Mouse (Mus musculus) liver, embryonic 14.5 days (tissue): ENCODE measurements around the gene Aaed1. TPM values are rescaled to one million over a fixed set of nuclear protein-coding genes. Genes with fewer than 3 reads are reported as not detected.

ENCODE experiments used
- ATAC-seq: fragments of 200-750 bp; cut with Nextera tagmentation; 2 replicates; pipeline ENCODE4 v1.8.0; 2017; ENCODE audit warnings: moderate number of reproducible peaks, mild to moderate bottlenecking, moderate library complexity; ENCODE audit not compliant: insufficient read depth
- DNase-seq, 3 experiments: peaks; one replicate each; pipeline ENCODE4 v3.0.0-alpha.2; 2012 to 2013; ENCODE audit warnings: low read depth in 3 of 3, low spot score in 3 of 3
- H3K27ac ChIP-seq: fragments of 300-500 bp; sonication (generic); 2 replicates; pipeline ENCODE4 v1.5.1; 2014; ENCODE audit warnings: moderate library complexity, mild to moderate bottlenecking, control low read depth, inconsistent platforms
- H3K27me3 ChIP-seq: fragments of 300-500 bp; sonication (generic); 2 replicates; pipeline ENCODE4 v1.6.1; 2014; ENCODE audit warnings: mild to moderate bottlenecking, low read length, moderate library complexity; ENCODE audit not compliant: control insufficient read depth, insufficient read depth
- H3K36me3 ChIP-seq: fragments of 300-500 bp; sonication (generic); replicated peaks from 2 replicates; pipeline ENCODE4 v1.6.1; 2014; ENCODE audit warnings: low read depth; ENCODE audit not compliant: control insufficient read depth, insufficient read depth
- H3K4me1 ChIP-seq, 2 experiments: fragments of 200-500 bp in 1 of 2; fragments of 300-500 bp in 1 of 2; sonication (generic) in 1 of 2; replicated peaks; 2 replicates each; pipeline ENCODE4 v1.6.1; 2012 to 2014; ENCODE audit warnings: antibody characterized with exemption in 1 of 2, inconsistent platforms in 1 of 2, low read length in 1 of 2; ENCODE audit not compliant: control insufficient read depth in 2 of 2, insufficient read depth in 2 of 2
- H3K4me2 ChIP-seq: fragments of 300-500 bp; sonication (generic); 2 replicates; pipeline ENCODE4 v1.6.1; 2014; ENCODE audit warnings: low read depth, mild to moderate bottlenecking, control low read depth, moderate library complexity
- H3K4me3 ChIP-seq, 2 experiments: fragments of 200-500 bp in 1 of 2; fragments of 300-500 bp in 1 of 2; sonication (generic) in 1 of 2; 2 replicates each; pipeline ENCODE4 v1.5.1; 2012 to 2014; ENCODE audit warnings: low read depth in 2 of 2, low read length in 2 of 2, mild to moderate bottlenecking in 2 of 2, control low read depth in 1 of 2, inconsistent platforms in 1 of 2, moderate library complexity in 1 of 2; ENCODE audit not compliant: insufficient read depth in 1 of 2
- H3K9ac ChIP-seq: fragments of 300-500 bp; sonication (generic); replicated peaks from 2 replicates; pipeline ENCODE4 v1.6.1; 2014; ENCODE audit warnings: mild to moderate bottlenecking, control low read depth, moderate library complexity
- H3K9me3 ChIP-seq: fragments of 300-500 bp; sonication (generic); 2 replicates; pipeline ENCODE4 v1.6.1; 2016; ENCODE audit warnings: low read length, mixed read lengths; ENCODE audit not compliant: control insufficient read depth
- CTCF ChIP-seq: IDR thresholded peaks from 2 replicates; pipeline ENCODE4 v1.5.1; 2016; ENCODE audit warnings: antibody characterized with exemption, low read depth, control low read depth
- EP300 ChIP-seq: IDR thresholded peaks from 2 replicates; pipeline ENCODE4 v1.6.1; 2016; ENCODE audit warnings: antibody characterized with exemption, low read depth
- WGBS: fragments of 180-500 bp; shearing (Covaris S2); extraction: QIAGEN DNeasy Blood & Tissue Kit; methylation state at CpG from one replicate; pipeline ENCODE4 v1.1.7; 2014; ENCODE audit not compliant: insufficient replicate concordance; 5-methylcytosine and 5-hydroxymethylcytosine counted together
- polyA plus RNA-seq, 2 experiments: library from polyadenylated mRNA; depleted of rRNA in 1 of 2; stranded (reverse) in 1 of 2; unstranded in 1 of 2; fragments of >200 nt; fragmentation: Nextera tagmentation in 1 of 2; extraction: Ambion mirVana in 1 of 2; gene quantifications; 2 replicates each; pipeline versions ENCODE4 v1.2.1 to v1.2.3; 2012 to 2014

The Aaed1 gene
- polyA plus RNA-seq, 2 experiments, result 7.0 to 14.9 TPM

- Histone ChIP-seq H3K9ac (peak overlapping the region; percentile 56), H3K36me3 (no peaks in the 10 kb centered on the region), H3K27ac (no peak overlapping the region), H3K4me1 (peaks cover 0 to 13% of the 10 kb centered on the region in 2 experiments; a peak in 2 of 4 replicates), H3K27me3 (peaks cover 32% of the 10 kb centered on the region), H3K4me3 (peak overlapping the region; percentile 66 to 69), H3K4me2 (peak overlapping the region; percentile 98), H3K9me3 (no peaks in the 10 kb centered on the region)
- ATAC-seq, result 0 out of 2 replicates have a peak, but pooled peaks have one; percentile 14
- DNase-seq, result no peak
- no peak for TF ChIP-seq CTCF
- no peak for TF ChIP-seq EP300
- 9% methylated on average over 9 of the region's 9 CpGs for WGBS
These were observed 36.8 kb downstream of the Aaed1 start for GRCm38 (mm10) chr13:64275754-64276127.

- peaks cover 32% of the 10 kb centered on the region for H3K27me3 ChIP-seq
- no peaks in the 10 kb centered on the region for H3K36me3 ChIP-seq
- TF ChIP-seq CTCF, result no peak
- TF ChIP-seq EP300, result no peak
- under 1% methylated on average over 57 of the region's 57 CpGs for WGBS
- H3K4me3 ChIP-seq, result peak within 1 kb of the TSS; percentile 66 to 69
- peaks cover 0 to 13% of the 10 kb centered on the region in 2 experiments; a peak in 2 of 4 replicates for H3K4me1 ChIP-seq
- peak within 1 kb of the TSS; percentile 98 for H3K4me2 ChIP-seq
- H3K27ac ChIP-seq, result no peak within 1 kb of the TSS
- ATAC-seq (peak; percentile 87), DNase-seq (peak; percentile 54 to 62 (median 56))
- no peaks in the 10 kb centered on the region for H3K9me3 ChIP-seq
- peak within 1 kb of the TSS; percentile 56 for H3K9ac ChIP-seq
These were observed 37.4 kb downstream of the Aaed1 start, which contains the start of gene Cdc14b for GRCm38 (mm10) chr13:64274879-64275753. Cdc14b (minus strand) TSS chr13:64275290.

GRCm38 (mm10) chr13:64273891-64274844 is 38.3 kb downstream of the Aaed1 start:
- Histone ChIP-seq H3K4me1 (peaks cover 0 to 13% of the 10 kb centered on the region in 2 experiments; a peak in 2 of 4 replicates), H3K27ac (no peak overlapping the region), H3K4me3 (peak overlapping the region; percentile 66 to 69), H3K27me3 (peaks cover 32% of the 10 kb centered on the region), H3K9ac (peak overlapping the region; percentile 35), H3K4me2 (peak overlapping the region; percentile 98), H3K9me3 (no peaks in the 10 kb centered on the region), H3K36me3 (no peaks in the 10 kb centered on the region)
- DNase-seq (no peak), ATAC-seq (peak; percentile 50)
- TF ChIP-seq EP300, result no peak
- no peak for TF ChIP-seq CTCF
- under 1% methylated on average over 91 of the region's 95 CpGs for WGBS

GRCm38 (mm10) chr13:64273352-64273751 is 39.2 kb downstream of the Aaed1 start:
- peak overlapping the region; percentile 98 for H3K4me2 ChIP-seq
- H3K27ac ChIP-seq, result no peak overlapping the region
- no peak for ATAC-seq
- TF ChIP-seq EP300, result no peak
- TF ChIP-seq CTCF, result no peak
- DNase-seq, result no peak
- H3K4me3 ChIP-seq, result no peak overlapping the region
- no peak overlapping the region for H3K9ac ChIP-seq
- H3K4me1 ChIP-seq, result peaks cover 0 to 13% of the 10 kb centered on the region in 2 experiments; a peak in 2 of 4 replicates
- H3K27me3 ChIP-seq, result peaks cover 32% of the 10 kb centered on the region
- H3K9me3 ChIP-seq, result no peaks in the 10 kb centered on the region
- no peaks in the 10 kb centered on the region for H3K36me3 ChIP-seq
- 33% methylated on average over 8 of the region's 8 CpGs for WGBS
